Mouse (Mus musculus): ENCODE data around the gene Batf2.

GRCm38 (mm10) chr19:6094119-6094518 lies 46.7 kb upstream of the Batf2 start, which contains the start of gene AC131692.1:
- no peak for TF ChIP-seq MYOD1 (IDR thresholded peaks at IDR 0.05; ENCODE audit: control insufficient read depth, insufficient read length, low read depth)
- TF ChIP-seq CTCF (IDR thresholded peaks at IDR 0.05; ENCODE audit: control insufficient read depth, insufficient read depth, insufficient read length), result no peak
- TF ChIP-seq USF1 (IDR thresholded peaks at IDR 0.05; ENCODE audit: low read depth), result no peak
- no peak for TF ChIP-seq MYOG (IDR thresholded peaks at IDR 0.05; ENCODE audit: control insufficient read depth, extremely low read depth, insufficient read length)
- TF ChIP-seq MAX (IDR thresholded peaks at IDR 0.05), result no peak
- no peak for TF ChIP-seq FOSL1 (IDR thresholded peaks at IDR 0.05; ENCODE audit: insufficient read depth, low read length, poor library complexity, severe bottlenecking)
- TF ChIP-seq CEBPB (IDR thresholded peaks at IDR 0.05; ENCODE audit: low read depth), result no peak

Measured in C2C12 (cell line).